Mouse (Mus musculus): ENCODE data around the gene Gm20532. TPM values are rescaled to one million over a fixed set of nuclear protein-coding genes. Genes with fewer than 3 reads are reported as not detected.

The Gm20532 gene
- polyA plus RNA-seq, 1 experiment = not detected

DNA sequence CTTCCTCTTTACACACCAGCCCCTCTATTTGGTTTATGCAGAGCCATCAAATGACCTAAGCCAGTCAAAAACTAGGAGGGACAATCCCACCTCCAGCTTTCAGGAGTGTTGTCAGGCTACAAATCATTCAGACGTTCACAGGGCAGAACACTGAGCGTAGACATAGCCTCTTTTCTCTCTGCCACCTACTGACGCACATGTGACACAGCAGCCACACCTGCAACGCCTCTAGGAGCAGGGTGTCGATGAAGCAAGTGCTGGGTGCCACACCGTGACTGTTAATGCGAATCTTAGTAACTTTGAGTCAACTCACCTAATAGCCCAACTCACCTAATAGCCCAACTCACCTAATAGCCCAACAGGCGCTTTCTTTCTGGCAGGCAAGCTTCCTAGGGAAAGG is 52.6 kb downstream of the Gm20532 start:
- no peak for DNase-seq (ENCODE audit: extremely low spot score in 1 of 2, low spot score in 1 of 2)

DNA sequence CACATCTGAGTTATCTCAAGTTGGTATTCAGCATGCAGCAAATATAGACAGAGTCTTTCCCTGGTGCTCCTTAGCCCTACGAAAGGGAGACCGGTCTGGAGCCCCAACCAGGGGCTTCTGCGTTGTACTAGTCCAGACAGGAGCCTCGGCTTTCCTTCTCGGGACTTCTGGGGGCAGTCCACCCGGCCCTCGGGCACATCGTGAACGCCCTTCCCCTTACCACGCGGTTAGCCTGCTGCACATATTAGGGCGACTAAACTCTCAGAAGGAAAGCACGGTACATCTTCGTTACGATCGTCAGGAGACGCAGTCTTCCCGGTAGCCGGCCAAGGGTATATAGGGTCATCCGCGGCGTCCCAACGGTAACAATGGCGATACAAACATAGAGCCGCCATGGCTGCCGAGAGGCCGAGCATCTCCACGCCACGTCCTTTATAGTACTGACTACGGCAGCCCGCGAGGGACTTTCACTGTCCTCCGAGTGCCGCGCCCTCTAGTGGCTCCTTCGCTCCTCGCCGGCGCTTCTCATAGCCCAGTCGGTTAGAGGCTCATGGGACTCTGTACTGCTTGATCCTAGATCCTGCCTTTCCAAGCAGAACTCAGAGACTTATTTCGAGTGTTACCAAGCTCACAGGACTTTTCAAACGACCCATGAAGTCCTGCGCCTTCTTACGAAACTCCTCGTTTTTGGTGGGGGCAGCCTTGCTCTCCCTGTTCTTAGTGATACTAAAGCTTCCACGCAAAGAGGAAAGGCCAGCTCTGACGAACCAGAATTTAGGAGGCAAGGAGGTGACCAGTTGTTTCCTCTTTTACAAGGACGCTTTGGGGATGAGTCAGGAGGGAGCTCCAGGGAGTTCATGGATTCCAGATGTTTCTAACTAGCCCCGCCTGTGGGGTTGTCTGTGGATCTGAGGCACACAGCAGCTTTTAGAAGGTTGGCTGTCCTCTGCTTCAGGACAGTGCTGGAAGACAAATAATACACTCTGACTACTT is 53.7 kb downstream of the Gm20532 start:
- DNase-seq (ENCODE audit: extremely low spot score in 1 of 2, low spot score in 1 of 2) = peak; percentile 90 to 99

DNA sequence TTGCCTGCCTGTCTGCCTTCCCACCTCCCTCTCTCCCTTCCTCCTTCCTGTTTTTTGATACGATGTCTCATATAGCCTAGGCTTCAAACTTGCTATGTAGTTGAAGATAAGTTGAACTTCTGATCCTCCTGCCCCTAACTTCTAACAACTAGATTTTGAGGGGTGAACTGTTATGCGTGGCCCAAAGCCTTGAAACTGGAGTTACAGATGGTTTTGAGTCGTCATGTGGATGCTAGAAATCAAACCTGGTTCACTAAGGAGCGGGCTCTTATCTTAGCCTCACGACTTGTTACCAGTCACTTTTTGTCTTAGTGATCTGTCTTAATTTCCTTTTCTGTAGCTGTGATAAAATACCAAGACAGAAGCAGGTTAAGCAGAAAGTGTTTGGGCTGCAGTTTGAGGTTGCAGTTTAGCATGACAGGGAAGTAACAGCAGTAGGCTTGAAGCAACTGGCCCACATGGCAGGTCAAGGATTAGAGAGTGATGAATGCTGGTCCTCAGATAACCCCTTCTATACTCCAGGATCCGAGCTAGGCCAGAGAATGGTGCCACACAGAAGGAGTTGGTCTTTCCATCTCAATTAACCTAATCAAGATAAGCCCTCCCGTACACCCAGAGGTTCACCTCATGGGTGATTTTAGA is 54.7 kb downstream of the Gm20532 start:
- DNase-seq (ENCODE audit: extremely low spot score in 1 of 2, low spot score in 1 of 2) = no peak

- DNase-seq (ENCODE audit: extremely low spot score in 1 of 2, low spot score in 1 of 2) = no peak
Measured at GRCm38 (mm10) chr2:26643942-26644341, 57.5 kb downstream of the Gm20532 start.

GRCm38 (mm10) chr2:26646643-26647293 is 60.3 kb downstream of the Gm20532 start:
- peak in 1 of 2 experiments; percentile 80 for DNase-seq (ENCODE audit: extremely low spot score in 1 of 2, low spot score in 1 of 2)

GRCm38 (mm10) chr2:26654687-26655086 is 68.2 kb downstream of the Gm20532 start:
- DNase-seq (ENCODE audit: extremely low spot score in 1 of 2, low spot score in 1 of 2) = no peak

DNA sequence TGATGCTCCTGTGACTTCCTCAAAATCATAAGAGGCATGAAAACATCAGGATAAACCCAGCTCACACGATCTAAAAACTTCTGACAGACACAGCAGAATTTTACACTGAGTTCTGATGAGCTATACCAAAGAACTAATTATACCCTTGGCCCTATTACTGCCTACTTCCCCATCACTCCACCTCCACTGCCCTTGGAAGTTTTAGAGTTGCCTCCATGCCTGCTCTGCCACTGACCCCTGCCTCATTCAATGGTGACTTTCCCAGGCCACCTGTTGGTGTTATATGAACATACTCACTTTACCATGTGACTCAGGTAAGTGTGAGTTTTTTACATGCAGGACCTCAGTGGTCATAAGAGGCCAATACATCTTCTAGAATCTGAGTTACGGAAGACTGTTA is 71.0 kb downstream of the Gm20532 start:
- DNase-seq (ENCODE audit: extremely low spot score in 1 of 2, low spot score in 1 of 2) = no peak

DNA sequence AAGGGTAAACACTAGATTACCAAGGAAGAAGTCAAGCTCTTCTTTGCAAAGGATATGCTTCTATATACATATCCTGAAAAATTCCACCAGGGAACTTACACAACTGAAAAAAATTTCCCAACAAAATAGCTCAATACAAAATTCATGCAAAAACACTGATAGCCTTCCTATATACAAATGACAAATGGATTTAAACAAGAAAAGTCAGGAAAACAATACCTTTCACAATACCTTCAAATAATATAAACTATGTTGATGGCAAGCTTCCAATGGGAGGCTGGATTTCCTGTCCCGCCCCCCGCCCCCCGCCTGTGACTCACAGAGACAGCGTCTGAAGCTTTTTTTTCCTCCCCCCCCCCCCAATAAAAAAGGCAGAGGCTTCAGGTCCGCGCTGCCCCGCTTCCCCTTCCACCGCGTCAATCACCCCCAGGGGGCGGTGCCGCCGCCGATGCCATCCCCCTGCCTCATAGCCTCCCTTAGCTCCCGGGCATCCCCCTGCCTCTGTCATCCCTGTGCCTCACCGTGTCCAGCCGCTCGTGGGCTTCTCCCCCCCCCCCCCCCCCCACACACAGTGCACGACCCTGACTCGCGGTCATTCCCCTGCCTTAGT is 74.8 kb downstream of the Gm20532 start:
- DNase-seq (ENCODE audit: extremely low spot score in 1 of 2, low spot score in 1 of 2) = no peak

- no peak for DNase-seq (ENCODE audit: extremely low spot score in 1 of 2, low spot score in 1 of 2)
Measured at GRCm38 (mm10) chr2:26661768-26662508, 75.5 kb downstream of the Gm20532 start.

- no peak for DNase-seq (ENCODE audit: extremely low spot score in 1 of 2, low spot score in 1 of 2)
Measured at GRCm38 (mm10) chr2:26662509-26662882, 76.1 kb downstream of the Gm20532 start.

GRCm38 (mm10) chr2:26663112-26663511 is 76.7 kb downstream of the Gm20532 start:
- no peak for DNase-seq (ENCODE audit: extremely low spot score in 1 of 2, low spot score in 1 of 2)

DNA sequence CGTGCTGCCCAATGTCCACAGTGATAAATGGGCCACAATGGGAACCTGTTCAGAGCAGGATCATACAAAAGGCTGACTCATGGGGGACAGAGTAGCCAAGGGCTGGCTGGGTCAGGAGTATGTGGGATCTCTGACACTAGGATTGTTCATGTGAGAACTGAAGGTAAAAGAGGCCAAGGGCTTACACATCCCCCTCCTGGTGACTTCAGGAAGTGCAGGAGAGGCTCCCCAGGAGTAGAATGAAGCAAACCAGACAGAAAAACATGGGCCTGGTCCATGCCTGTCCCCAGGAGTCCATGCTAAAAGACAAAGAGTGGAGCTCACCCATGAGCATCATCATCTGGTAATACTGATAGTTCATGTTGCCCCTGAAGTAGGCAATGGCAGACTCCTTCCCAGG is 77.1 kb downstream of the Gm20532 start:
- DNase-seq (ENCODE audit: extremely low spot score in 1 of 2, low spot score in 1 of 2) = peak in 1 of 2 experiments; percentile 41

DNA sequence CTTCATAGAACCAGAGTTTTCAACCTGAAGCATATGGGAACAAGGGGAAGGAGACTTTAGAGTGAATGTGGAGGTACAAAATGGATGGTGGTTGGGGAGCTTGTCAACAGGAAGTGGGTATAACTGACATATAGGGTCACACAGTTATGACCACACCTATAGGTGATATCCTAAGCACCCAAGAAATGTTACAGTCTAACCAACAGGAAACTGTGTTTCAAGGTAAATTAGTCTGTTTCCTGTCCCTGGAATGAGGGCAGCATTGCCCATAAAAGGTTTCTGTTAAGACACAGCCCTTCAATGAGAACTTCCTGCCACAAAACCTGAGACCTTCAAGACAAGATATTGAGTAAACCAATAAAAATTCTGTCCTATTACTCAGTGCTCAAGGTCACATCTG is 82.3 kb downstream of the Gm20532 start:
- DNase-seq (ENCODE audit: extremely low spot score in 1 of 2, low spot score in 1 of 2) = no peak

DNA sequence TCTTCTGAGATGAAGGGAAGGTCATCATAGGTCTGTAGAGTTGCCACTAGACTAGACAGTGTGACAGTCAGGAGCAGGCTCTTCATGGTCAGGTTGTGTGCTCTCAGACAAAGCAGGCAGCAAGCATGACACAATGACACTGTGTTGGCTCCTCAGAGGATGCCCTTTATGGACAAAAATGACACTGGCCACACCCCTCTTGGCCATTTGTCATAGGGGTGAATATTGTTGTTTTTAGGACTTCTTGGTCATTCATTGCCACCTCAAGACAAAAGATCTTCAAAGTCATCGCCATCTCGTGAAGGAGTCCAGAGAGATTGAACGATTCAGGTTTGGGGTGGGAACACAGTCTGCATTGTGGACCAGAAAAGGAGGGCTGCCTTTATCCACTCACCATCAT is 84.7 kb downstream of the Gm20532 start, which contains the start of gene Lcn4:
Gene Lcn4, minus strand, starts transcription at position 101 of the 400 bp plus-strand sequence.
- no peak for DNase-seq (ENCODE audit: extremely low spot score in 1 of 2, low spot score in 1 of 2)

Other genes starting within 250 kb of the Gm20532 start
- gene Dnlz, start 234.5 kb upstream of the Gm20532 start, polyA plus RNA-seq (2012; rRNA removed) = 35.2 and 37.1 TPM in 2 replicates
- 6.6 TPM in 2 replicates for gene Card9, start 225.7 kb upstream of the Gm20532 start, polyA plus RNA-seq (2012; rRNA removed)
- gene Snapc4, start 206.0 kb upstream of the Gm20532 start, polyA plus RNA-seq (2012; rRNA removed) = 65.9 and 80.2 TPM in 2 replicates
- 291 and 306 TPM in 2 replicates for gene Entr1, start 197.3 kb upstream of the Gm20532 start, polyA plus RNA-seq (2012; rRNA removed)
- gene Pmpca, start 197.3 kb upstream of the Gm20532 start, polyA plus RNA-seq (2012; rRNA removed) = 104 and 106 TPM in 2 replicates
- 26.6 and 31.6 TPM in 2 replicates for gene Inpp5e, start 177.4 kb upstream of the Gm20532 start, polyA plus RNA-seq (2012; rRNA removed)
- gene Sec16a, start 141.4 kb upstream of the Gm20532 start, polyA plus RNA-seq (2012; rRNA removed) = 30.8 and 36.1 TPM in 2 replicates
- gene Notch1, start 70.0 kb upstream of the Gm20532 start, polyA plus RNA-seq (2012; rRNA removed) = 13.0 and 13.2 TPM in 2 replicates
- 123 and 130 TPM in 2 replicates for gene Egfl7, start 6.6 kb upstream of the Gm20532 start, polyA plus RNA-seq (2012; rRNA removed)
- gene Agpat2, start 17.8 kb downstream of the Gm20532 start, polyA plus RNA-seq (2012; rRNA removed) = 2.7 and 3.6 TPM in 2 replicates
- gene Fam69b, start 41.8 kb downstream of the Gm20532 start, polyA plus RNA-seq (2012; rRNA removed) = 82.4 and 88.0 TPM in 2 replicates
- not detected in 2 replicates for gene Lcn4, start 84.6 kb downstream of the Gm20532 start, polyA plus RNA-seq (2012; rRNA removed)